Mouse (Mus musculus) megakaryocyte, embryonic 14.5 days (primary cell): ENCODE results near the gene Itln1. TPM values are rescaled to one million over a fixed set of nuclear protein-coding genes. Genes with fewer than 3 reads are reported as not detected.
A peak's percentile ranks its signal among the peaks of the same experiment; 100 is the strongest.

Source experiments
- H3K27me3 ChIP-seq: replicated peaks from 2 replicates; pipeline ENCODE3; 2012; ENCODE audit warnings: inconsistent platforms
- H3K36me3 ChIP-seq: replicated peaks from 2 replicates; pipeline ENCODE3; 2012; ENCODE audit warnings: low read length, inconsistent platforms, mixed read lengths
- H3K4me1 ChIP-seq: 2 replicates; pipeline ENCODE4 v1.6.1; 2012; ENCODE audit warnings: inconsistent platforms
- H3K4me3 ChIP-seq: replicated peaks from 2 replicates; pipeline ENCODE3; 2012; ENCODE audit warnings: moderate library complexity, mild to moderate bottlenecking, inconsistent platforms
- H3K9me3 ChIP-seq: 2 replicates; pipeline ENCODE4 v1.6.1; 2012; ENCODE audit warnings: inconsistent platforms
- FLI1 ChIP-seq: IDR thresholded peaks from 2 replicates; pipeline ENCODE4 v1.6.1; 2012; ENCODE audit warnings: low read length, inconsistent platforms, mixed read lengths
- GATA1 ChIP-seq: IDR thresholded peaks from 3 replicates; pipeline ENCODE4 v1.6.1; 2012; ENCODE audit warnings: mixed read lengths, low read length, inconsistent platforms, borderline replicate concordance
- polyA plus RNA-seq: library from polyadenylated mRNA; stranded (reverse); fragments of >175 nt; gene quantifications from 2 replicates; pipeline ENCODE4 v1.2.3, GENCODE M21; 2012; ENCODE audit warnings: low replicate concordance; ENCODE audit not compliant: insufficient read depth

Gene Itln1
- polyA plus RNA-seq, result 0.94 TPM in 1 of 2 replicates, not detected in the other

DNA sequence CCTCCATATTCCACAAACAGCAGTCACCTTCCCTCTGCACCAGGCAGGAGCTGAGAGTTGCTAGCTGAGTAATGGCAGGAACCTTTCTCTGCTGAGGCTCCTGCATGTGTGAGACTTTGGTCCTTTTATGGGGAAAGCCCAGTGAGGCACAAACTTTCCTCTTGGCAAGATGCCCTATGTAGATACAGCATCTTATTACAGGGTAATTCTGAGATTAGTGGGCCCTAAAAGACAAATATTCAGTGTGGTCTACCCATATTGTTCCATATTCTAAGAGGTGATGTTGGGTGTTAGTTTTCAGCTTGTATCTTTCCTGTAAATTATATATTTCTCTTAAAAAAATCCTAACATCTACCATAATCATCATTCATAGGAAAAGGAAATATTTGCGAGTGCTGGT is at the start of gene Itln1:
TSS of gene Itln1 (minus strand) at position 101 of the 400 bp plus-strand sequence.
- Histone ChIP-seq H3K36me3 (no peaks in the 10 kb centered on the region), H3K4me1 (peaks cover 21% of the 10 kb centered on the region), H3K4me3 (no peak within 1 kb of the TSS), H3K9me3 (peaks cover 9% of the 10 kb centered on the region), H3K27me3 (peaks cover 14% of the 10 kb centered on the region)
- no peak for TF ChIP-seq GATA1
- TF ChIP-seq FLI1, result no peak

DNA sequence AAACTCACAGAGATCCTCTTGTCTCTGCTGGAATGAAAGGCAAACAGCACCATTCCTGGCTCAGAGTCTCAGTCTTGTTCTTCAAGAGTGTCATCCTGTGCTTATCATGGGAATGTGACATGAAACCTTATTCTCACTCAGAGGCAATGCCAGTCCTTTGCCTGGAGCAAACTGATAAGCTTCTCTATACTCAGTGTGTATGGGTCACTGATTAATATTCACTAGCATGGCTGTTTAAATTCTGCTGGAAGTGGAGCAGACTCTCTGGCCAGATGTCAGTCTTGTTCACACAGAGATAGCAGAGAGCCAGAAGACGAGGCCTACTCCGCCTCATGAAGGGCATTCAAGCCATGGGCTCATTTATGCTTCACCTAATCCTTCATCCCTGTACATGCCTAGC is 49.5 kb upstream of the Itln1 start:
- TF ChIP-seq FLI1, result no peak
- TF ChIP-seq GATA1, result no peak
- H3K4me1 ChIP-seq, result peaks cover 14% of the 10 kb centered on the region
- no peaks in the 10 kb centered on the region for H3K9me3 ChIP-seq
- H3K27me3 ChIP-seq, result peaks cover 5% of the 10 kb centered on the region
- H3K4me3 ChIP-seq, result no peak overlapping the region
- H3K36me3 ChIP-seq, result peaks cover 55% of the 10 kb centered on the region

DNA sequence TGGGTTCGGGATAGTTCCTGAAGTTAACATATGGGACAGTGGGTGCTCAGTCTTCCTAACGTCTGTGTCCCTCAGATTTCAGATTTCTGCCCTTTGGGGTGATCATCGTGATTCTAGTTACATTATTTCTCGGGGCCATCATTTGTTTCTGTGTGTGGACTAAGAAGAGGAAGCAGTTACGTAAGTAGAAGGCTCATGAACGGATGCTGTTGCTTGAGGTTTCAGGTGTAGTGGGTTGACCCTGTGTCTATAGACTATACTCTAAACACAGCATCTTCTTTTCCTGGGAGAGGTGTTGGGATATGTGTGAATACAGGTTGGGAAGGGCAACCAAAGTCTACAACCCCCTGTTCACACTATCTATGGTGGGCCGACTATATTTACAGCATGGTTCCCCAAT is 42.1 kb upstream of the Itln1 start:
- Histone ChIP-seq H3K27me3 (peaks cover 12% of the 10 kb centered on the region), H3K9me3 (no peaks in the 10 kb centered on the region), H3K36me3 (peaks cover 51% of the 10 kb centered on the region), H3K4me3 (no peak overlapping the region), H3K4me1 (peaks cover 28% of the 10 kb centered on the region)
- TF ChIP-seq FLI1 (no peak), GATA1 (no peak)

DNA sequence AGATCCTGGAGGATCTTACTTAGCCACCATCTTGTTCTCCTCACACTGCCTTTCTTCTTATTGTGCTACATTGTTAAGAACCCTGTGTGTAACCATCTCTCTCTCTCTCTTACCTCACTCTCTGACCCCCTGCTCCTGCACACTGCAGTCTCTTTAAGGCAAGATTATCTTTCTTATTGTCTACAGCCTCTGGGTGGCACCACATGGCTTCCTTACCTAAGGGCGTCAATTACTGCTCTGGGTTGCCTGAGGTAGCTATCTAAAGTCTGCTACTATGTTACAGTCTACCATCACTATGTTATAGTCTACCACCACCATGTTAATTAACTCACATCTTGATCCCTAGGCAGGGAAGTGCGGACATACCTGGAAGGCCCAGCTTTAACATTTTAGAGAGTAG is 33.3 kb upstream of the Itln1 start:
- peaks cover 35% of the 10 kb centered on the region for H3K4me1 ChIP-seq
- H3K4me3 ChIP-seq, result no peak overlapping the region
- TF ChIP-seq GATA1 (no peak), FLI1 (no peak)
- H3K27me3 ChIP-seq, result peaks cover 5% of the 10 kb centered on the region
- H3K36me3 ChIP-seq, result peaks cover 16% of the 10 kb centered on the region
- H3K9me3 ChIP-seq, result no peaks in the 10 kb centered on the region

DNA sequence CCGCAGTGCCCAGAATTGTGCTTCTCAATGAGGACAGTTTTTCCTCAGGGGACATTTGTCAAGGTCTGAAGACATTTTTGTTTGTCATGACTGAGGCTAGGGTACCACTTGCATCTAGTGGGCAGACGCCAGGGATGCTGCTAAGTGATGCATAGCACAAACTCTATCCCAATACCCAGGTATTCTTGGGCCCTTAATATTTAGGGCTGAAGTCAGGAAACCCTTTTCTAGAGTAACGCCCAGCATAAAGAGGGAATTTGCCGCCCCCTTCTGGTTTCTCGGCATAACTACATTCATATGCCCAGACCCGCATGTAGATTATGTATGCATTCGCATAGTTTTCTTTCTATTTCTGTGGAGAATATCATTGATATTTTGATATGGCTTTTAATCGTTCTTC is 31.7 kb upstream of the Itln1 start:
- no peaks in the 10 kb centered on the region for H3K9me3 ChIP-seq
- TF ChIP-seq FLI1 (no peak), GATA1 (no peak)
- H3K27me3 ChIP-seq, result peaks cover 5% of the 10 kb centered on the region
- no peak overlapping the region for H3K4me3 ChIP-seq
- H3K4me1 ChIP-seq, result peaks cover 51% of the 10 kb centered on the region
- peaks cover 21% of the 10 kb centered on the region for H3K36me3 ChIP-seq

DNA sequence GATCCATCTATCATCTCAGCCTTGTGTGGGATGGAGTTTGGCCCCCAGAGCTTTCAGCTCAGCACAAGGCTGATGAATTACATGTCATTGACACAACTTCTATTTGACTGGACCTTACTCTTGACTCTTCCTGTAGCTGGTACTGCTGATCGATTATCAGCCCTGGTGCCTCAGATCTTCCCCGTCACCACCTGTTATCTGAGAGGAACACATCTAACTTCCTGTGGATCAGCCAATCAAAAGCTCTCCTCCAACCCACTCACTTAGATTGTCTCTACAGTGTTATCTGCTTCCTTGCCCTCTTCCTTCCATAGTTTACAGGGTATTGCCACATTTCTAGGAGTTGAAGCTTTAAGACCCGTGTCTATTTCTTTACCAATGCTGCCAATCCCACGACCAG is 30.8 kb upstream of the Itln1 start:
- Histone ChIP-seq H3K27me3 (peaks cover 5% of the 10 kb centered on the region), H3K4me3 (no peak overlapping the region), H3K9me3 (no peaks in the 10 kb centered on the region), H3K4me1 (peaks cover 60% of the 10 kb centered on the region), H3K36me3 (peaks cover 21% of the 10 kb centered on the region)
- TF ChIP-seq FLI1, result no peak
- TF ChIP-seq GATA1, result no peak

DNA sequence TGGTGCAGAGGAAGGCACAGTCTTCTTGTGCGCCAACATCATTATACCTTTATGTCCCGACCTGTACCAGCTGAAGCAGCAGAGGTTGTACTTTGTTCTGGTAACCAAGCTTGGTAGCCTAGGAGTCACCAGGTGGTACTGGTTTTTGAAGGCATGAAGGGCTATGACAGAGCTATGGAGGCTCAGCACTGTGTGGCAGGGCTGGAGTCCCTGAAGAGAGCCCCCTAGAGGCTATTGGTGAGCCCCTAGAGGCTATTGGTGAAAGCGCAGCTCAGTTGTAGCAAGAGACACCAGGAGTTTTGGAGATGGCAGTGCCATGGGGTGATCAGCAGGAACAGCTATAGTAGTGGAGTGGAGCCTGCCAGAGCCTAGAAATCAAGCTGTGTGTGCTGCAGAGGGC is 29.2 kb upstream of the Itln1 start:
- no peak overlapping the region for H3K4me3 ChIP-seq
- no peaks in the 10 kb centered on the region for H3K9me3 ChIP-seq
- TF ChIP-seq GATA1 (no peak), FLI1 (no peak)
- peaks cover 3% of the 10 kb centered on the region for H3K27me3 ChIP-seq
- H3K36me3 ChIP-seq, result peaks cover 21% of the 10 kb centered on the region
- peaks cover 76% of the 10 kb centered on the region for H3K4me1 ChIP-seq

DNA sequence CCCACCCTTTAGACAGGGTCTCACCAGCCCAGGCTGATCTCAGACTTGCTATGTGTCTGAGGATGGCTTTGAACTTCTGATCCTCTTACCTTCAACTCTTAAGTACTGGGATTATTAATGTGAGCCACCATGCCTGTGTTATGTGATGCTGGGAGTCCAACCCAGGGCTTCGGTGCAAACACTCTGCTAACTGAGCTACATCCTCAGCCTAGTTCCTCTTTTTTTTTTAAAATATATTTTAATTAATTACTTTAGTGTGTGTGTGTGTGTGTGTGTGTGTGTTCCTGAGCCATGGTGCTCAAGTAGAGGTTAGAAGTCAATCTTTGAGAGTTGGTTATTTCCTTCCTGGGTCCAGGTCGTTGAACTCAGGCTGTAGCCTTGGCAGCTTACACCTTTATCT is 27.9 kb upstream of the Itln1 start:
- H3K36me3 ChIP-seq, result peaks cover 21% of the 10 kb centered on the region
- H3K4me1 ChIP-seq, result peaks cover 86% of the 10 kb centered on the region
- peaks cover 1% of the 10 kb centered on the region for H3K27me3 ChIP-seq
- H3K9me3 ChIP-seq, result no peaks in the 10 kb centered on the region
- no peak for TF ChIP-seq GATA1
- TF ChIP-seq FLI1, result no peak
- no peak overlapping the region for H3K4me3 ChIP-seq

DNA sequence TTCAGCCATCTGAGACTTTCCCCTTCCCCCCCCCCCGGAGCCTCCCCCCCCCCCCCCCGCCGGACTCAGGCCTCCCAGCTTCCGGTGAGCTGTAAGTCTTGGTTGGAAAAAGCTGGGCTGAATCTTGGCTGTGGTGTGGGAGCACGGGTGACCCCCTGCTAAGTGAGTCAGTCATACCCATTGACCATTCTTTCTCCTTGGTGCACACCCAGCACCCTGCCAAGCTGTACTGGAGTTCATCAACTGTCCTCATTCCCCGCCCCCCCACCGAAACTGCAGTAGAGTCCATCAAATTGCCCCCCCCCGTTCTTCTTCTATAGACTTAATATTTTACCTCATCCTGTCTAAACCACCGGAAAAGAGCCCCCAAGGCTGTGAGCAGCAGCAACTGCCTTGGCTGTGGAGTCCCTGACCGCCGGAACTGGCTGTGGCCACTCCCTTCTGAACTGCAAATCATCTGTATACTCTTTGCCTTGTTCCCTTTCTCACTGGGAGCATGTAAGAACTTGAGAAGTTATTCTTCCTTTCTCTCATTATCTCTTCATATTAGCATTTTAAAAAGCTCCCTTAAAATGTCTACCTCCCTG is 26.6 kb upstream of the Itln1 start:
- TF ChIP-seq GATA1 (no peak), FLI1 (peak; percentile 38; the same call in 1 of the 2 replicates)
- Histone ChIP-seq H3K9me3 (no peaks in the 10 kb centered on the region), H3K4me1 (peaks cover 87% of the 10 kb centered on the region), H3K27me3 (no peaks in the 10 kb centered on the region), H3K36me3 (peaks cover 21% of the 10 kb centered on the region), H3K4me3 (peak overlapping the region; percentile 87)

DNA sequence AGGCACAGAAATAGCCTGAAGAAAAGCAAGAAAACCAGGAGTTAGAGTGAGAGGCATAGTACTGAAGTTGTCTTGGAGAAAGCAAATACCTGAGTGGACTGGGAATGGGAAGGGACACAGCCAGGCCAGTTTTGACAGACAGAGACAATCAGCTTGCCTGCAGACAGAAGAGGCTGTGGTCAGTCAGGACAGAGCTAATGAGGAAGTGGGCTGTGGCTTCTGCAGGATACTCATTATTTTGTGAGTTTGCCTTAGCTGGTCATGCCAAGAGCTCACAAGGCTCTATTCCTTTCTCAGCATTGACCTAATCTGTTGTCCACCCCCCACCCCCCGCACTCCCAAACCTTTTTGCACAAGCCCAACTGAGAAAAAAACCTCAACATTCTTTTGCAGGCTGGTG is 26.1 kb upstream of the Itln1 start:
- peak overlapping the region; percentile 81 for H3K4me3 ChIP-seq
- TF ChIP-seq GATA1 (peak; percentile 78; the same call in 1 of the 3 replicates), FLI1 (peak; percentile 59; the same call in 1 of the 2 replicates)
- H3K9me3 ChIP-seq, result no peaks in the 10 kb centered on the region

More for the DNA sequence above, 26.1 kb upstream of the Itln1 start:
- no peaks in the 10 kb centered on the region for H3K27me3 ChIP-seq
- H3K4me1 ChIP-seq, result peaks cover 85% of the 10 kb centered on the region
- H3K36me3 ChIP-seq, result peaks cover 21% of the 10 kb centered on the region
